Mouse (Mus musculus): ENCODE measurements around the gene Ap3d1. TPM values are rescaled to one million over a fixed set of nuclear protein-coding genes. Genes with fewer than 3 reads are reported as not detected.

The Ap3d1 gene
- total RNA-seq, 2 experiments from 2014 or later, result 146 to 151 TPM

DNA sequence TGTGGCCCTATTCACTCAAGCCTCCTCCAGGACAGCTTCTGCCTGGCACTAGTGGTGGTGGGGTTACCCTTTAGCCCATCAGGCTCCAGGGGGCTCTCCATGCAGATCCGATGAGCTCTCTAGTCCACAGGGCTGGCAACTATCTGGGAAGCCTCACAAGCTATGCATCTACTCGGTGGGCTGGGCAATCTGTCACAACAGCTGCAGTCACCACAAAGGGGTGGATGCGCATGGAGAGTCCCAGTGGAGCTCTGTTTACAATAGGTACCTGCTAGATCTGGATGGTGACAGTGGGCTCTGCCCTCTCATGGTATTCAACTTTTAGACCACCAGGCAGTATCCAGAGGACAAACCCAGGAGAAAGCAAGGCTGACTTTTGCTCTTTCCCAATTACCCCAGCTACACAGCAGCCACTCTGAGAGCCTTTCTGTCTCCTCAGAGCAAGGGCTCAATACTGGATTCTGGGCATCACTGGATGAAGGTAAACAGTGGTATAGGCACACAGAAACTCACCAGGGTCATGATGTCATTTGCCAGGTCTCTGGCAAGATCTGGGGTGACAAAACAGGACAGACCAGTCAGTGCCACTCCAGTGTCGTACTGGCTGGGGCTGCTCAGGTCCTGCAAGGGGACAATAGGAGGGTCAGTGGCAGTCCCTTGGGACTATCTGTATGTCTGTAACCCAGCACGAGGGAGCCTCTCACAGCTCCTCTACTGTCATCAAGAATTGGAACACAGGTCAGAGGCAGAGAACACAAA lies 14.5 kb downstream of the Ap3d1 start:
- intact Hi-C loops (cut with DNase I), result no loop called here

DNA sequence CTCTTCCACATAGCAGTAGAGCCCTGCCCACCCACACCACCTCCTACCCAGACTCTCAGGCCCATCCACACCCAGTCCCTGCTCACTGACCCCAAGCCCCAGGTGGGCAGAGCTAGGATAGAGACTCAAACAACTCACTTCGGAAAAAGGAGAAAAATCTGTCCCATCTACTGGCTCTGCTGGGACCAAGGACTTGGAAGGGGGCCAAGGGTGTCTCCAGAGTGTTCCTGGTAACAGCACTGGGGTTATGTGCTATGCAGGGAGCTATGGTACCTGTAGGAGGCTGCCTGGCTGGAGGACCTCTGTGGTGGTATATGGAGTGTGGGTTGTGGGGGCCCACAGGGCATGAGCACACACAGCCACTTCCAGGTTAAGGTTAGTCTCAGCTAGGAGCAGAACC lies 24.8 kb downstream of the Ap3d1 start:
- intact Hi-C loops (cut with DNase I), result loop anchor here (2.0 kb wide), 1 partner anchor 76 kb away; no protein-coding TSS in a partner anchor
- no peak for DNase-seq (ENCODE audit: extremely low spot score in 1 of 2, low spot score in 2 of 2)

More for the DNA sequence above, 14.5 kb downstream of the Ap3d1 start:
- no peak for DNase-seq (ENCODE audit: extremely low spot score in 1 of 2, low spot score in 2 of 2)

DNA sequence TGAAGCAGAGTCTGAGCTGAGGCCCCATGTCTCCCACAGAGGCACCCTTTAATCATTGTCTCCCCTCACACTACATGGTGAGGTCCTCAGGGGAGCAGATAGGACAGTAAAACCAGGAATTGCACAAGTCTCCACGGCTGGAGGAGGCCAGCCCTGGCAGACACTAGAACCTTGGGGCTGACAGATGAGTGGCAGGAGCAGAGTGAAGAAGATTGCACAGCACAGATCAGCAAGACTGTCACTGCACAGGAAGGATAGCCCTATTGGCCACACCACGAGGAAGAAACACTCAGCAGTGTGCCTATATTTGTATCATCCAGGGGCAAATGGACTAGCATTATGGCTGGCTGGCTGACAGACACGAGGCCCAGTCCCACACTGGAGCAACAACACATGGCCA lies 31.2 kb downstream of the Ap3d1 start:
- no peak for DNase-seq (ENCODE audit: extremely low spot score in 1 of 2, low spot score in 2 of 2)
- intact Hi-C loops (cut with DNase I), result no loop called here

DNA sequence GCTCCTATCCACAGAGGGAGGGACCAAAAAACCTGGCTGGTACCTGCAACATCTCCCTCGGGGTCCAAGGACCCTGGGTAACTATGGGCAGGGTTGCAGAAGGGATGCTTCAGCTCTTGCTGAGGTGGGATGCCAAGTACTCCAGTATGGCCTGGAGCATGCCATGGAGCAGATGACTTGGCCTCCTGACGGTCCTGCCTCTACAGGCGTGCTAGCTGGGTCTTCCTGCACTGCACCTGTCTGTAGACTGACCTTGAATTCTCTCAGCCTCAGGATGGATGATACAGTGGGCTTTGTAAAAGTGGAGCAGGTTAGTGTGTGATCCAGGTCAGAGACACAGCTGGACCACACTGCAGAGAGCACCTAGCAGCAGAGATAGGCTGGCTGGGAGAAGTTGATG lies 36.6 kb downstream of the Ap3d1 start:
- intact Hi-C loops (cut with DNase I), result loop anchor here (5.0 kb wide), 1 partner anchor 87 kb away; no protein-coding TSS in a partner anchor
- DNase-seq (ENCODE audit: extremely low spot score in 1 of 2, low spot score in 2 of 2), result no peak

DNA sequence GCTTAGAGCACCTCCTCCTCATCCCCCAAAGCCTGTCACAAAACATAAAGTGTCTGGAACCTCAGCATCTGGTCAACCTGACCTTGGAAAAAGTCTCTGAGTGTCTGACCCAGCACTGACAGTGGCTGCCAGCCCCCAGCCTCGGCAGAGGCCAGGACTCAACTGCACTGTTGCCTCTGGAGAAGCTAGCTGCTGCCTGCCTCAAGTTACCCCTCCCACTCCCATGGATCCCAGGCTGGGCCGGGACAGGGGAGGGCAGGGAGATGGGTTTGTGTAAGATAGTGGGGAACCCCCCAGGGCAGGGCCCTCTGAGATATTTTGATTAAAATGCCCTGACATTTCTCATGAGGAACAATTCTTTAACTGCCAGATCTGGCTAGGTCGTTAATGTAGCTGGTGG lies 37.0 kb downstream of the Ap3d1 start:
- intact Hi-C loops (cut with DNase I), result loop anchor here (5.0 kb wide), 1 partner anchor 87 kb away; no protein-coding TSS in a partner anchor
- no peak for DNase-seq (ENCODE audit: extremely low spot score in 1 of 2, low spot score in 2 of 2)

DNA sequence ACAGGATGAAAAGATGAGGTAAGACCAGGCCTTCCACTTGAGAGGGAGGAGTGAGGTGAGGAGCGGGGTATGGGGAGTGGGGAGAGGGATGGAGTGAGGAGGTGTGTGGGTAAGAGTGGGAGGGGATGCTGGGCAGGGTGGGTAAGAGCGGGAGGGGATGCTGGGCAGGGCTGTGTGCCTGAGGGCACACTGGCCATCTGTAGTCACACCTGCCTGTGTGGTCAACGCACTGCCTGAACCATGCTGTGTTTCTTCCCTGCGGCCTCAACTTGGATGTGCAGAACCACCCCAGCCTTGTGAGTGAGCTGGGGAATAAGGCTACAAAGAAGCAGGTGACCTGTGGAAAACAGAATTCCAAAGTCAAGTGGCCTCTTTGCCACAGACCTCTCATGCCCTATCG lies 37.6 kb downstream of the Ap3d1 start:
- no peak for DNase-seq (ENCODE audit: extremely low spot score in 1 of 2, low spot score in 2 of 2)
- intact Hi-C loops (cut with DNase I), result no loop called here

DNA sequence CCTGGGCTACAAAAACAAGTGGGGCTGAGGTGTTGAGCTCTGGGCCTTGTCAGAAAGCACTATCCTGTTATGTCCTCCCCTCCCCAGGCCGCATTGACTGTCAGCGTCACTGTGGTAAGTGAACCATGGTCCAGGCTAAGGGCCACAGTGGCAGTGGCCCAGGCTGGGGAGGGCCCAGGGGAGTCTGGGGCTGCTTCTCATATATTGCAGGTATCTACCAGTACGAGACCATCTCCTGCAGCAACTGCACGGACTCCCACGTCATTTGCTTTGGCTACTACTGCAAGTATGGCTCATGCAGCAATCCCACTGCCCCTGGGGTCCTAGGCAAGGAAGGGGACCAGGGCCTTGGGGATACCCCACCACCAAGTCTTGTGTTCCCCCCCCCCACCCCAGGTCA lies 38.4 kb downstream of the Ap3d1 start:
- DNase-seq (ENCODE audit: extremely low spot score in 1 of 2, low spot score in 2 of 2), result no peak
- intact Hi-C loops (cut with DNase I), result no loop called here

DNA sequence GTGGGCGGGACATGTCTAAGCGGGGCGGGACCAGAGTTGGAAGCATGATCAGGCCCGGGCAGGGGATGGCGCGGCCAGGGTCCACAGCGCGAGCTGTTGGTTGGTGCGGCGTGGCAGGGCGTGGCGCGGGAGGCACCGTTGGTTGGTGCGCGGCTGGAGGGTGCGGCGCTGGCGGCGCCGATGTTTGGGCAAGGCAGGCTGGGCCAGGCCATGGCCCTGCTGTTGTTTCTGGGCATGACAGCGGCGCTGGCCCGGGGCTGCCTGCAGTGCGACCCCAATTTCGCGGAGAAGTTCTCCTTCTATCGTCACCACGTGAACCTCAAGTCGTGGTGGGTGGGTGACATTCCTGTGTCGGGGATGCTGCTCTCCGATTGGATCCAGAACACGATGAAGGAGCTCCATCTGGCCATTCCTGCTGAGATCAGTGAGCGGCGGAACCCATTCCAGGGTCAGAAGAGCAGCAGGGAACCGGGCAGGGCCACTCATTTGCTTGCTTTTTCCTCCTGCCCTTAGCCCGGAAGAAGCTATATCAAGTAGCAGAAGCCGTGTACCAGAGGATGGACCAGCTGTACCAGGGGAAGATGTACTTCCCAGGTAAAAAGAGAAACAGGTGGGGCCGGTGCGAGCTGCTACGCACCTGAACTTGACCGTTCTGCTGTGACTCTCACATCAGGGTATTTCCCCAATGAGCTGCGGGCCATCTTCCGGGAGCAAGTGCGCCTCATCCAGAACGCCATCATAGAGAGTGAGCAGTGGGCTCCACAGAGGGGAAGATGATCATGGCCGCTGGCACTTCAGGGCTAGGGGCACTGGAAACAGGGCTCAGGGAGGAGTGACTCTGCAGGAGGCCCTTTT lies 39.3 kb downstream of the Ap3d1 start:
- peak; percentile 95 to 98 for DNase-seq (ENCODE audit: extremely low spot score in 1 of 2, low spot score in 2 of 2)
- intact Hi-C loops (cut with DNase I), result no loop called here

DNA sequence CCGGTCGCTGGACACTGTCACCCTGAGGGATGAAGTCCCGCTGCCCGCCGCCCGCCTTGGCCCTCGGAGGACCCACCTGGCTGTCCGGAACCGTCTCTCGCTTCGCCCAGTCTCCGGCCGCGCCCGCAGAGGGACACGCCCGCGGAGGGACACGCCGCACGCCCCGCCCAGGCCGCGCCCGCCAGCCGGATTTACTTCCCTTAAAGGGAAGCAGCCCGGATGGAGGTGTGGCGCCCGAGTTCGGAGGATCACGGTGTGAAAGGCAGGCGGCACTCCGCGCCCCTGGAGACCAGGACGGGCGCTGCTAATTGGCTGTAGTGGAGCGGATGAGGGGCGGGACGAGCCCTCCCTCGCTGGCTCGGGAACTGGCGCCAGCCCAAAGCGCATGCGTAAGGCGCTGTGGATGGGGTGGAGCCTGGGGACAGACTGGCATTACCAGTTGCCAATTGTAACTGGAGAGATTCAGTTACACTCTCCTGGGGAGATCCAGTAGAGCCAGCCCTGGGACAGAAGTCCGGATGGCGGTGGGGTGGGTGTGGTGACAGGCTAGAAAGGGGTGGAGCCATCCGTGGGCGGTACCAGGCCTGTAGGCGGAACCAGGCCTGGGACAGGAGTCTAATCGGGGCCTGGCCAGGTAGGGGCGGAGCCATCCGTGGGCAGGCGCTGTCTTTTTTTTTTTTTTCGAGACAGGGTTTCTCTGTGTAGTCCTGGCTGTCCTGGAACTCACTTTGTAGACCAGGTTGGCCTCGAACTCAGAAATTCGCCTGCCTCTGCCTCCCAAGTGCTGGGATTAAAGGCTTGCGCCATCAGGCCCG lies 40.1 kb downstream of the Ap3d1 start, which contains the start of the genes Mob3a and Izumo4:
Gene Mob3a (minus strand): TSS at position 257 of the 815 bp plus-strand sequence.
Gene Izumo4 (plus strand): TSS at position 464 of the 815 bp plus-strand sequence.
- peak; percentile 99 for DNase-seq (ENCODE audit: extremely low spot score in 1 of 2, low spot score in 2 of 2)
- intact Hi-C loops (cut with DNase I), result no loop called here

DNA sequence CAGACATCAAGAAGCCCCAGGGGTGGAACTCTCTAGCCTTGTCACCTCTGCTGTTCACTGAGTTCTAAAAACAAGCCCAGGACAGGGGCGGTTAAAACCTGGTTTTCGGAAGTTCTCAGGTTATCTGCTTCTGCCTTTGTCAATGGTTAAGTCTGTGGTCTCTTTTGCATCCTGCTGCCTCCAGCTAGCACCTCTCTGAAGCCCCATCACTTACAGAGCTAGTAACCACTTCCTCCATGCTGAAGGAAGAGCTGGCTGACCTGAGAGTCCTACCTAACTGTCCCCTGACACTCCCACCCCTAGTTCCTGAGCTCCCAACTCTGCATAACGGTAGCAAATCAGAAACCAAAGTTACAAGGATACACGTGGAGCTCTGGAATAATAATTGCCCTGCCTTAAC lies 41.3 kb downstream of the Ap3d1 start:
- DNase-seq (ENCODE audit: extremely low spot score in 1 of 2, low spot score in 2 of 2), result no peak
- intact Hi-C loops (cut with DNase I), result no loop called here

DNA sequence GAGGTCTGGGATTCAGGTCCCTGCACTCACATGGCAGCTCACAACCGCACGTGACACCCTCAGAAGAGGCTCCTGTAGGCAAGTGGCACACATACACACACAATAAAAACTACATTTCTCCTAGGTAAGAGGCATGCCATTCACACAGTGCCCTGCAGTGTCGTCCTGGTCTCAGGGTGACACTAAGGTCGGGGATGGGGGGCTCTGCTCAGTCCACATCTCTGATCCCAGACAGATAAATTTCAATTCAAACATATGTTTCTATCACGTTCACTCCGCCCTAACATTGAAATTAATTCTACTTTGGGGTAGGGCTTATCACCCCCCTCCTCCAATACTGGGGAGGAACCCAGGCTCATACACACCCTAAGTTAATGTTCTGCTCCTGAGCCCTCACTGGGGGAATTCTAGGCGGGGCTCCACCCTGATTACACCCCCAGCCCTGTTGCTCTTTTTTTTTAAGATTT lies 42.0 kb downstream of the Ap3d1 start:
- intact Hi-C loops (cut with DNase I), result no loop called here
- no peak for DNase-seq (ENCODE audit: extremely low spot score in 1 of 2, low spot score in 2 of 2)

DNA sequence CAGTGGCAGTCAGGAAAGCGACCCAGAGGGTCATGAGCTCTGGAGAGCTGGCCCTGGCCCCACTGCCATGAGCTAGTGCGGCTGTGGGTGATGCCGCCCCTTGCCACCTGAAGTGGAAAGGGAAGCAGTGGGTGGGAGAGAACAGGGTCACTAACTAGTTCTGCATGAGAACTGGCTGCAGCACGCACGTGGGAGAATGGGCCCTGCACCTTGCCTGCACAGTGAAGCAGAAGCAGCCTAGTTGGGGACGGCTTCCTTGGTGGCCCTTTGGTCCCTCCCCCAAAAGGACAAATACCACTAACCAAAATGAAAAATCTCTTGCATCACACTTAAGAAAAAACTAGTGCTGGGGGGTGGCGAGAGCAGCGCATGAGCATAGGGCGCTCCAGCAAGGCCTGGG lies 43.5 kb downstream of the Ap3d1 start:
- DNase-seq (ENCODE audit: extremely low spot score in 1 of 2, low spot score in 2 of 2), result no peak
- intact Hi-C loops (cut with DNase I), result loop anchor here (10.0 kb wide), 1 partner anchor 264 kb away; the partner anchor contains the start of gene Tcf3

DNA sequence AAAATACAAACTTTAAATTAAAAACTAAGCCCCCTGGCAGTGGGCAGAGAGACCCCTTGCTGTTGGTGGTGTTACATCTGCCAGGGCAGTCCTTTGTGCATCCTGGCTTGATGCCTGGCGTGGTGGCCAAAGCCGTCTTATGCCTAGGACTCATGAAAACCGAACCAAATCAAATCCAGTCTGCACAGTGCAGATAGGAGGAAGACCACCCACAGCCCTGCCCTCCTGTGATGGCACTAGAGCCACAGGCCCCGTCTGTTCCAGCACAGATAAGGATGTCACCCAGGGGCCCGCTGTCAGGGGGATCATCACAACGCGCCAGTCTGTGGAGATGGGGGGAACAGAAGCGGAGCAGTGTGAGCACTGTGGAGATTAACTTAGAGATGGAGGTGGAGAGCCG lies 44.3 kb downstream of the Ap3d1 start:
- intact Hi-C loops (cut with DNase I), result loop anchor here (10.0 kb wide), 1 partner anchor 263 kb away; the partner anchor contains the start of gene Tcf3
- no peak for DNase-seq (ENCODE audit: extremely low spot score in 1 of 2, low spot score in 2 of 2)

DNA sequence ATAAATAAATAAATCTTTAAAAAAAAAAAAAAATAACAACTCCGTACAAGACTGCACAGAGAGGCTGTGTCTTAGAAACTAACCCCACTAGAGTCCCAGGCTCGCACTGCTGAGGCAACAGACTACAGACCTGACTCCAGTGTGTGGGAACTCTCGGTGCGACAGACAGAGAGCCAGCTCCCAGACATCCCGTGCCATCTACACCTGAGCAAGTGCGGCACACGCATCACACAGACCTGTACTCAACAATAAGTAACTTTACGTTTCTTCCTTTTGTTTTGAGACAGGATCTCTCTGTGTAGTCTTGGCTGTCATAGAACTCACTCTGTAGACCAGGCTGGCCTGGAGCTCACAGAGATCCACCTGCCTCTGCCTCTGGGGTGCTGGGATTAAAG lies 44.7 kb downstream of the Ap3d1 start:
- intact Hi-C loops (cut with DNase I), result loop anchor here (10.0 kb wide), 1 partner anchor 263 kb away; the partner anchor contains the start of gene Tcf3

DNA sequence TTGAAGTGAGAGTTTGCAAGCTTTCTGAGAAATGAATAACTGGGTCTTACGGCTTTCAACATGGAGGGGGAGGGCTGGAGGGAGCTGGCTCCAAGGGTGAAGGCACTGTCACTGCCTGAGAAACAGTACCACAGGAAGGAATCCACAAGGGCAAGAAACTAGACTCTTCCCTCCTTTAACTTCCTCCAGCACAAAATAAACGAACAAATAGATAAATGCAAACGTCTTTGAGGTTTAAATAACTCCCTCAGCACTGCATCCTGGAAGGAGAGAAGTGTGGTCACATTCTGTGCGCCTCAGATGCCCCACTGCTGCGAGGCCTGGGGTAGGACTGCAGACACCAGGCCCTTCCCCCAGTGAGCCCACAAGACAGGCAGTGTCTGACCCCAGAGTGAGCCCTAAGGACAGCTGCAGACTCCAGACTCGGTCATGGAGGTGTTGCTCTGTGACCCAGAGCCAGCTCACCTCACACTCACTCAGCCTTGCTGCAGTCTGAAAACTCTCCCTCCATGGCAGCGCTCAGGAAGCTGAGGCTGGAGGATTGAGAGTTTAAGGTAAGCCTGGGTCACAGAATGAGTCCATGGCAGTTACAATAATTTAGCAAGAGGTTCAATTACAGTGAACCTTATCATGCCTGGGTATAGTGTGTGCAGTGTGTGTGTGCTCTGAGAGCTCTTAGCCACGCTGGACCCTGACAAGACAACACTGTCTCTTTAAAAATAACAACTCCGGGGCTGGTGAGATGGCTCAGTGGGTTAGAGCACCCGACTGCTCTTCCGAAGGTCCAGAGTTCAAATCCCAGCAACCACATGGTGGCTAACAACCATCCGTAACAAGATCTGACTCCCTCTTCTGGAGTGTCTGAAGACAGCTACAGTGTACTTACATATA lies 45.3 kb downstream of the Ap3d1 start:
- DNase-seq (ENCODE audit: extremely low spot score in 1 of 2, low spot score in 2 of 2), result no peak
- intact Hi-C loops (cut with DNase I), result loop anchor here (10.0 kb wide), 1 partner anchor 262 kb away; the partner anchor contains the start of gene Tcf3

More for the DNA sequence above, 44.7 kb downstream of the Ap3d1 start:
- no peak for DNase-seq (ENCODE audit: extremely low spot score in 1 of 2, low spot score in 2 of 2)

DNA sequence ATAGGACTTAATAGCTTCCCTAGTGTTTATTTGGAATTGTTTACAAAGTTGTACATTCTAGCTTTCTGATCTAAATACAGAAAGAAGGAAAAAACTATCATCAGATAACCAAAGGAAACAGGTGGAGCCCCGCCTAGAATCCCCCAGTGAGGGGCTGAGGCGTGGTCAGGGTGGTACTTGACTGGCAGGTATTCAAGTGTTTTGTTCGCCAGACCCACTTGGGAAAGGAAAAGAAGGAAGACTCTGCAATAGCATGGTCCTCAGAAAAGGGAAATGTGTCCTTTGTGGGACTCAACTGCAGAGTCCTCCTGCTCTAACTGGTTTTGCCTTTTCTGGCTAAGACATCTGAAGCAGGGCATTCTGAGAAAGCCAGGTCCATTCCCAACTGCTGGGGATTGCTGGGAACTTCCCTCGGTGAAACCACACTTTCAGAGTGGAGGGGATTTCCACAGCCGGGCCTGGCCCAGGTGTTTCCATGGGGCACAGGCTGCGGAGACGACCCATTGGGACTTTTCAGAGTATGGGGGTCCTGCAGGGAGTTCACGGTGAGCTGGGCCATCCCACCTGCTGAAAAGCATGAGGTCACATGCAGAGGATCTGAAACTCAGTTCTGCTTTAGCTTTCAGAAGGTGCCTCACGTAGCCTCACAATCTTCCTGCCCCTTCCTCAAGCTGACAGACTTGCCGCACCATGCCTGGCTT lies 46.1 kb downstream of the Ap3d1 start:
- intact Hi-C loops (cut with DNase I), result loop anchor here (10.0 kb wide), 1 partner anchor 261 kb away; the partner anchor contains the start of gene Tcf3
- no peak for DNase-seq (ENCODE audit: extremely low spot score in 1 of 2, low spot score in 2 of 2)

DNA sequence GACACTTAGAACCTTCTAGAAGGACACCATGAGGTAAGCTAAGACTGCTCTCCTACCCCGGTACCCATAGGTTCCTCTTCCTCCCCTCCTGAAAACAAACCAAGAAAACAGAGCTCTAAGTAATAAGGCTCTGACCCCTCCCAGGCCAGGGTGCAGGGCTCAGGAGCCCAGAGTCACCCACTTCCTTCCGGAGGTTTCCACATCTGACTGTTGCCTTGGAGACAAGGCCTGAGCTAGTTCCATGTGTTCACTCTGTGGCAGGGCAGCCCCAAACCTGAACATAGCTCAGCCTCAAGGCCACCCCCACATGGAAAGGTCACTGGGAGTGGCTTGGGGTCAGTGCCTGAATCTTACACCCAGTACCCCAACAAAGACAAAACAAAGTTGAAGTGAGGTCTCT lies 46.9 kb downstream of the Ap3d1 start:
- no peak for DNase-seq (ENCODE audit: extremely low spot score in 1 of 2, low spot score in 2 of 2)
- intact Hi-C loops (cut with DNase I), result loop anchor here (10.0 kb wide), 1 partner anchor 260 kb away; the partner anchor contains the start of gene Tcf3
